Mouse (Mus musculus): ENCODE data around the gene Pcbp4. TPM values are rescaled to one million over a fixed set of nuclear protein-coding genes. Genes with fewer than 3 reads are reported as not detected.

The Pcbp4 gene
- total RNA-seq, 4 experiments from 2014 or later, result 186 to 215 (median 199) TPM

DNA sequence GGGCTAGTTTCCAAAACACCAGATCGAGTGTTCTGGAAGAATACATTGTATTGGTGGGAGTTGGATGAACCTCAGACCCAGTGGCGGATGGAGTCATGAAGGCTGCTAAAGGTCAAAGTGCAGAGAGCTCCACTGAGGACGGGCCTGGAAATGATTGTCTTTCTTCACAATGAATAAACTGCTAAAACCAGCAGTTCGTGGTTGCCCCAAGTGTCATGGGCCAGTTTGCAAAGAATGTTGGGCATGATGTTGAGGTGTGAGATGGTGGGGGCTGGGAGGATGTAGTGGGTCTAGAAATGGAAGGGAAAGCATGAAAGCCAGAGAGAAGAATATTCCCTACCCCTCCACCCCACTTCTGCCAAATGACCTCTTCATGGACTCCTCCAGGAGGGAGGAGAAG is 8.3 kb upstream of the Pcbp4 start:
- no peak for DNase-seq (ENCODE audit: low spot score in 2 of 2)

DNA sequence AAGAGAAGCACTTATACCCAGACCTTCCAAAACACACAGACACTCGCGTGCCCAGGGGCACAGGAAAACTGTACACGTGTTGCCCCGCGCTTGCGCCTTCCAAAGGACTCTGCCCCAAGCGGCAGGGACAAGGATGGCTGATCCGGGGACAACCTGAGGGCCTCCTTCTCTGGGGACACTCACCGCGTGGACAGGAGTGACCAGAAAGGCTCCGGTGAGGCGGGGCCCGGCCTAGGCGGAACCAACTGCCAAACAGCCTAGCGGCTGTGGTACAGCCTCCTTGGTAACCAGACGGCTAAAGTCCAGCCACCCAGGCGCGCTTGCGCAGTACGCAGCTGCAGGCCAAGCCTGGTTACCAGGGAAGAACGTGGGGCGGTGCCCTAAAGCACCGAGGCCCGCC is 5.7 kb upstream of the Pcbp4 start, which contains the start of the genes Abhd14b and Abhd14a:
Gene Abhd14b (plus strand): TSS at position 112 of the 400 bp plus-strand sequence.
Gene Abhd14a (minus strand): TSS at position 331 of the 400 bp plus-strand sequence.
- peak; percentile 89 to 94 for DNase-seq (ENCODE audit: low spot score in 2 of 2)

DNA sequence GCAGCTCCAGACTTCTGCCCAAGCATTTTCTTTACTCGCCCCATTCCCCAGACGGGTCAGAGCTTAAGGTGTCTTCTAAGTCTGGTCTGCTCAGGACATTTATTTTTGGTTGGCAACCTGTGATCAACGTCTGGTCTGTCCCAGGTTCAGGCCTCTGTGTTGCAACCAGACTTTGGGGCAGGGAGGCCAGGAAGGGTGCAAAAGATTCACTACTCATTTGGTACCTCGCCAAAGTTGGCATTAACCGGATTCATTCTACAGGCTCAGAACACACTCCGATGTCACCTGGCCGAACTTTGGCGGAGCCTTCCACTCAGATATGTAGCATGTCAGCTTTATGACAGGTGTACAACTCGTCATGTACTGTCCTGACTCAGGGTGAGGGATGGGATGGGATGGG is 5.1 kb upstream of the Pcbp4 start:
- DNase-seq (ENCODE audit: low spot score in 2 of 2), result no peak

- peak in 1 of 2 experiments; percentile 75 for DNase-seq (ENCODE audit: low spot score in 2 of 2)
Observed at GRCm38 (mm10) chr9:106448498-106449031, 4.5 kb upstream of the Pcbp4 start.

- no peak for DNase-seq (ENCODE audit: low spot score in 2 of 2)
Observed at GRCm38 (mm10) chr9:106449947-106450346, 3.1 kb upstream of the Pcbp4 start.

- DNase-seq (ENCODE audit: low spot score in 2 of 2), result no peak
Observed at GRCm38 (mm10) chr9:106450661-106451060, 2.4 kb upstream of the Pcbp4 start.

GRCm38 (mm10) chr9:106451298-106451697 is 1.8 kb upstream of the Pcbp4 start:
- no peak for DNase-seq (ENCODE audit: low spot score in 2 of 2)

DNA sequence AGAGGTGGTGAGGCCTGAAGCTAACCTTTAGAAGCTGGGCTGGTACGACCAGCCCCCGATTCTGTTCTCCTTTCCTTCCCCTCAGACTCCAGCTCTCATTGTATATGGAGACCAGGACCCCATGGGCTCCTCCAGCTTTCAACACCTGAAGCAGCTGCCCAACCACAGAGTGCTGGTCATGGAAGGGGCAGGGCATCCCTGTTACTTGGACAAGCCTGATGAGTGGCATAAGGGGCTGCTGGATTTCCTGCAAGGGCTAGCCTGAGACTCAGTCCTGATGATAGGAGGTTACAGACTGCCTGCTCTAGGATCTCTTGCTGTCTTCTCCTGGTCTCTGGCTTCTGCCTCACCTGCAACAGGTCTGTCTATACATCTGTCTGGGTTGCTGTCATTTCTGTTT is 1.2 kb upstream of the Pcbp4 start:
- DNase-seq (ENCODE audit: low spot score in 2 of 2), result no peak

DNA sequence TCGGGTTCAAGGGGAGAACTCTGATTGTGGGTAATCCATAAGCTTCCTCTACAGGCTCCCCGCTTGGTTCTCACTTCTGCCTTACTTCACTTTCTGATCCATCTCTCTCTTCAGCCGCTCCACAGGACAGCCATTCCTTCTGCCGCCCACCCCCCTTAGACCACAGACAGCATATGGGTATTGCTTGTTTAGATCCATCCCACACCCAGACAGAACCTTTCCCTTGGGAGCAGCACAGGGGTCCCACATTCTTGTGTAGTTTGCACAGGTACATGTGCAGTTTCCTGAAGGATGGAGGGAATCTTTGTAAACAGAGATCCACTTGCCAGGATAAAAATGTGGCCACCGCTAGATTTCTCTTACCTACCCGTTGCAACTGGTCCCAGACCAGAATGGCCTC is 740 bp upstream of the Pcbp4 start:
- no peak for DNase-seq (ENCODE audit: low spot score in 2 of 2)

GRCm38 (mm10) chr9:106452821-106453220 is 270 bp upstream of the Pcbp4 start:
- DNase-seq (ENCODE audit: low spot score in 2 of 2), result no peak

DNA sequence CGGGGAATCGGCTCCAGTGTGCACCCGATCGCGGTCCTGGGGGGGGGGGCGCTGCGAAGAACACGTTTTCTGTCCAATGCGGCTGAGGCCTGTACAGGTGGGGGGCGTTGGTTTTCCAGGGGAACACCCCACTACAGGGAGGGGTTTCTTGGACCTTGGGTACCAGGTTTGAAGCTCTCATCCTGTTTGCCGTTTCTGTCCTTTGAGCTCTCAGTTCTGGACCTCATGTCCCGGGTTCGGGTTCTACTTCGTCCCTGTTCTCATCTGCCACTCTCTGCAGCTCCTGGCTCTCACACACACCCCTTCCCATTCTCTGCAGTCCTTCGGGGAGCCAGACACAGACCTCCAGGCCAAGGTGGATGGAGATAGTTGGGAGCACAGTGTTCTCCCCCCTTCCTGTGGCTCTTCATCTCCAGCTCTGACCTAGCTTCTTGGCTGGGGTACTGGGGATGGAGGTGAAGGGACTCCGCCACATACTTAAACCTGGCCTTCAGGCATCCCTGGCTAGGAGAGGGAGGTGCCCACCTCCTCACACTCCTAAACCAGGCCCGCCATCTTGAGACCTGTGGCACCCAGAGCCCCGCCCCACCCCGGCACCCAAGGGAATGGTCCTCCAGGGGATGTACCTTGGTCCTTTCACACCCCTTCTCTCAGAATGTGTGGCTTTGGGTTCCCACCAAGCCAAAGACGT is 1.1 kb downstream of the Pcbp4 start:
- DNase-seq (ENCODE audit: low spot score in 2 of 2), result no peak

- no peak for DNase-seq (ENCODE audit: low spot score in 2 of 2)
Observed at GRCm38 (mm10) chr9:106454888-106455681, 2.0 kb downstream of the Pcbp4 start.

- no peak for DNase-seq (ENCODE audit: low spot score in 2 of 2)
Observed at GRCm38 (mm10) chr9:106456325-106457162, 3.5 kb downstream of the Pcbp4 start.

DNA sequence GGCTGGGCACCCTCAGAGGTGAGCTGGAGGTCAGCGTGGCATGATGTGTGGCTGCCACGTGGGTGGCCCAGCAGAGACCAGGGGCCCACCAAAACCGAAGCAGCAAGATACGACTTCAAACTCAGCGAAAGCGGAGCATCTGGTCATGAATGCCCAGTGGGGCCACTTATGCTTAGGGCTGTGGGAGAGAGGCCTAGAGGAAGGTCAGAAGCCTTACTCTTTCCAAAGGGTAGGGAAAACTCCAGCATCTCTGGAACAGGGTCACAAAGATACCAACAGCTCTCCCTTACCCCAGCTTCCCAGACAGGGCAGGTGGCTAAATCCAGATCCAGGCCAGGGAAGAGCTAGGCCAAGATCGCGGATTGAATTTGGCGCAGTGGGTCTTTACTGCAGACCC is 4.1 kb downstream of the Pcbp4 start:
- DNase-seq (ENCODE audit: low spot score in 2 of 2), result no peak

DNA sequence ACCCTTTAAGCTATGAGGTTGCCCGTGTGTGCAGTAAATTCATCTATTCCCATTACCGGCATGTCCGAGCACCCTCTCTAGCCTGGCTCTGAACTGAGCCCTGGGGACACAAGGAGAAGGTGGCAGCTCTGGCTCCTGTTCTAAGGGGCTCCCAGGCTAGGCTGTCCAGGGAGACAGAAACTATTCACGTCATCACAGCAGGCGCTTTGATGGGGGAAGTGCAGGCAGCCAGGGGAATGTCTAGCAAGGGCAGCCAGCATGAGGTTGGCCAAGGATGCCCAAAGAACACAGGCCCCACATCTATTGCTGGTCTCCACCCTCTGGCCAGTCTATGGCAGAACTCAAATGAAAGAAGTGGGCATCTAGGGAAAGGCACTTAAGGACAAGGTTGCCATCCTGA is 4.8 kb downstream of the Pcbp4 start:
- DNase-seq (ENCODE audit: low spot score in 2 of 2), result no peak

DNA sequence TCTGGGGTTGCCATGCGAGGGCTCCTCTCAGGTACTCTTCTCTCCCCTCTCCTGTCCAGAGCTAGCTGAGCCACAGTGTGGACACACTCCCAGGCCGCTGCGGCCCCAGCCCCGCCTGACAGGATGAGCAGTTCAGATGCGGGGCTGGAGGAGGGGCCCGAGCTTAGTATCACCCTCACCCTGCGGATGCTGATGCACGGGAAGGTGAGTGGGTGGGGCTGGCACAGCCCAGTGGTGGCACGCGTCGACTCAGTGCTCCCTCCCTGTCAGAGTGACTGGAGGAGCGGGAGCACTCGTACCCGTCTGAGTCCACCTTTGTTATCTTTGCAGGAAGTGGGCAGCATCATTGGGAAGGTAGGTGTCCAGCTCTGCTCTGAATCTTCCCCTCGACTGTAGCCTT is 6.9 kb downstream of the Pcbp4 start:
- DNase-seq (ENCODE audit: low spot score in 2 of 2), result no peak

DNA sequence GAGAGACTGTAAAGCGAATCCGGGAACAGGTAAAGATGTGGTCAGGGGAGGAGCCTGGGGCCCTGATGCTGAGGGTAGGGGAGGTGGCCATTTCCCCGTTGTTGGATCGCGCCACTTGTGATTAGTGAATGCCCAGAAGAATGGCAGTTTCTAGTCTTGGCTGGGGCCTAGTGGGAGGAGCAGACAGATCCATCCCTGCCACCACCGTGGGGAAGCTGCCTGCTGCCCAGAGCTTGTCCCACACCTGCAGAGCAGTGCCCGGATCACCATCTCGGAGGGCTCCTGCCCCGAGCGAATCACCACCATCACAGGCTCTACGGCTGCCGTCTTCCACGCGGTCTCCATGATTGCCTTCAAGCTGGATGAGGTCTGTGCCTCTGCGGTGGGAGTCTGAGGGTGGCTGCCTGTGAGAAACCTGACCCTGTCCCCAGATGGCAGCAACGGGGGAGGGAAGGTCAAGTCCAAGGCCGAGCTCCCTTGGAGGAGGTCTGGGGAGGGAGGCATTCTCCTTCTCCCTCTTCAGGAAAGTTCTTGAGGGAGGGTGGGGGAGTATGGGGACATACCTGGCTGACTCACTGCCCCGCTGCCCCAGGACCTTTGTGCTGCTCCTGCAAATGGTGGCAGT is 7.4 kb downstream of the Pcbp4 start:
- no peak for DNase-seq (ENCODE audit: low spot score in 2 of 2)

DNA sequence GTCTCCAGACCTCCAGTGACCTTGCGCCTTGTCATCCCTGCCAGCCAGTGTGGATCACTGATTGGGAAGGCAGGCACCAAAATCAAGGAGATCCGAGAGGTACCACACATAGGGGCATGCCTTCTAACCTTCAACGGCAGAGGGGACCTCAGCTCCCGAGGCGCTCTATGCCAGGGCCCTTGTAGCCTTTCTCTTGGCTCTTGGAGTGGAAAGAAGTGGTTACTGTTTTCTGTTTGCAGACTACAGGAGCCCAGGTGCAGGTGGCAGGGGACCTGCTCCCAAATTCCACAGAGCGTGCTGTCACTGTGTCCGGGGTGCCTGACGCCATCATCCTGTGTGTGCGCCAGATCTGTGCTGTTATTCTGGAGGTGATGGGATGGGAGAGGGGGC is 7.9 kb downstream of the Pcbp4 start:
- DNase-seq (ENCODE audit: low spot score in 2 of 2), result no peak

- no peak for DNase-seq (ENCODE audit: low spot score in 2 of 2)
Observed at GRCm38 (mm10) chr9:106461641-106462429, 8.7 kb downstream of the Pcbp4 start.

DNA sequence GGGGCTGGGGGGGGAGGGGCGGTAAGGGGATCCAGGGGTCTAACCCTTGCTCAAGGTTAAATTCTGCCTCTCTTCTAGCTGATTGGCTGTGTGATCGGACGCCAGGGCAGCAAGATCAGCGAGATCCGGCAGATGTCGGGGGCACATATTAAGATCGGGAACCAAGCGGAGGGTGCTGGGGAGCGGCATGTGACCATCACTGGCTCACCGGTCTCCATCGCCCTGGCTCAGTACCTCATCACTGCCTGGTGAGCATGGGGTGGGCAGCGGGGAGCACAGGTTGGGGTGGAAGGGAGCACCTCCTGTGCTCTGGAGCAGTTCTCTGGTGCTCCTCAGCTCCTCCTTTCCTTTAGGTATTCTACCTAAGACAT is 9.3 kb downstream of the Pcbp4 start:
- DNase-seq (ENCODE audit: low spot score in 2 of 2), result no peak

All from layer of hippocampus, adult 8-10 months (tissue).